Mouse (Mus musculus): Measurements from ENCODE around the gene Uhrf1. TPM values are rescaled to one million over a fixed set of nuclear protein-coding genes. Genes with fewer than 3 reads are reported as not detected.
"Not testable (repeated sequence)": the region's sequence is repeated elsewhere in the genome, so short reads cannot be mapped to it uniquely, and the experiment has no call there.

Gene Uhrf1
- polyA plus RNA-seq (2015; fragmentation: Nextera tagmentation; extraction: Ambion mirVana), result 59.9 and 62.8 TPM in 2 replicates

GRCm38 (mm10) chr17:56303160-56303846 lies at the start of gene Uhrf1:
Gene Uhrf1 (plus strand): TSS chr17:56303321.
- ATAC-seq, result peak; percentile 41
- H3K4me3 ChIP-seq (replicated peaks), result peak within 1 kb of the TSS; percentile 65
- peak within 1 kb of the TSS; percentile 88 for H3K4me2 ChIP-seq (replicated peaks)
- H3K9ac ChIP-seq (replicated peaks), result peak within 1 kb of the TSS; percentile 70
- H3K9me3 ChIP-seq, result no peaks in the 10 kb centered on the region
- H3K36me3 ChIP-seq, result 0 out of 2 replicates have a peak, but pooled peaks cover 4% of the 10 kb centered on the region
- under 1% methylated on average over 43 of the region's 43 CpGs for WGBS
- no peaks in the 10 kb centered on the region for H3K27me3 ChIP-seq
- H3K27ac ChIP-seq, result peak within 1 kb of the TSS; percentile 65
- peaks cover 37% of the 10 kb centered on the region for H3K4me1 ChIP-seq (replicated peaks)

GRCm38 (mm10) chr17:56254695-56255094 lies 48.4 kb upstream of the Uhrf1 start:
- Histone ChIP-seq H3K4me1 (replicated peaks) (peaks cover 41% of the 10 kb centered on the region), H3K36me3 (peaks cover 19% of the 10 kb centered on the region), H3K27me3 (no peaks in the 10 kb centered on the region), H3K4me2 (replicated peaks) (no peak overlapping the region), H3K9me3 (no peaks in the 10 kb centered on the region), H3K9ac (replicated peaks) (no peak overlapping the region), H3K27ac (no peak overlapping the region), H3K4me3 (replicated peaks) (no peak overlapping the region)
- ATAC-seq, result no peak
- WGBS, result 74% methylated on average over 4 of the region's 4 CpGs

GRCm38 (mm10) chr17:56255429-56255828 lies 47.7 kb upstream of the Uhrf1 start:
- Histone ChIP-seq H3K27me3 (no peaks in the 10 kb centered on the region), H3K9me3 (no peaks in the 10 kb centered on the region), H3K36me3 (peaks cover 27% of the 10 kb centered on the region), H3K9ac (replicated peaks) (no peak overlapping the region), H3K4me3 (replicated peaks) (no peak overlapping the region), H3K4me1 (replicated peaks) (peaks cover 44% of the 10 kb centered on the region), H3K4me2 (replicated peaks) (peak overlapping the region; percentile 69), H3K27ac (peak overlapping the region; percentile 63)
- 18% methylated on average over 9 of the region's 9 CpGs for WGBS
- peak; percentile 4 for ATAC-seq

DNA sequence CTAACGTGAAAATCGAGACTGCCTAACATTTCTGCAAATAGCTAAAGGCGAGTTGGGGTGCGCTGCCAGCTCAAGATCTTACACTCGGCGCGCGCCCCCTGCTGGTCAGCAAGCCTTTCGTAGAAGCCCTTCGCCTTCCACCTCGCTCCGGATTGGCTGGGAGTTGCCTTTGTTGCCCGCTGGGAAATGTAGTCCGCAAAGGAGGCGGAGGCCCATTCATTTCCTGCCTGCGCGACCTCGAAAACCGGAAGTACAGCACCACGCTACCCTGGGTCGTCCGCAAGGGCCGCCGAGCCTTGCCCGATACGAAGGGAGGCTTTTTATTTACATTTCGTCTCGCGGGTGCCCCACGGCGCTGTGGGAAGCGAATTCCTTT lies 47.3 kb upstream of the Uhrf1 start:
- Histone ChIP-seq H3K36me3 (peaks cover 31% of the 10 kb centered on the region), H3K4me2 (replicated peaks) (peak overlapping the region; percentile 69), H3K4me1 (replicated peaks) (peaks cover 44% of the 10 kb centered on the region), H3K9me3 (no peaks in the 10 kb centered on the region), H3K27me3 (no peaks in the 10 kb centered on the region), H3K27ac (peak overlapping the region; percentile 83), H3K4me3 (replicated peaks) (peak overlapping the region; percentile 72), H3K9ac (replicated peaks) (peak overlapping the region; percentile 54; the same call in 1 of the 2 replicates)
- ATAC-seq, result peak; percentile 90
- WGBS, result under 1% methylated on average over 32 of the region's 32 CpGs

DNA sequence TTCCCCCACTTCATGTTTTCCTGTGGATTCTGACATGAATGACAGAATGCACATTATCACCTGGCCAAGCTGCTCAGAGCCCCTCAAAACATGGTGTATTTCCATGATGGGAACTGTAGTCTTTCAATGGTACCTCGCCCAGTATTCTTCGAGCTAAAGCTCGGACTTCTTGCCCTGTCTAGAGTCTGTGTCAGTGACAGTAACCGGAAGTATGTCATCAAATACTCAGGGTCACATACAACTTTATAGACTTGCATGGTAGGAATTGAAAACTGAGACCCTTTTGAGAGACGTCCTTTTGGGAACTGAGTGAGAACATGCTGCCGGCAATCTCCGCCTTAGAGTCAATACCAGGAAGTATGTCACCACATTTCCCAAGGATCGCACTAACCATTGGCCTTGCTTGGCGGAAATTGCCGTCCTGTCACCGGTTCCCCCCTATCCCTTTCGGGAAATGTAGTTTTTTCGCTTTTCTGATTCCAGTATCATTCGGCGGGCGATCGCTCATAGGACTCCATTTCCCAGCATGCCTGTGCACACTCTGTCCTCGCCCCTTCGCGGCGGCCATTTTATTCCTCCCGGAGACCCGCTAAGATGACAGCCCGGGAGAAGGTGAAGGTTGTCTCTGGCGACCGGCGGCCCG lies 46.8 kb upstream of the Uhrf1 start, which contains the start of gene Fem1a:
Gene Fem1a (plus strand): TSS at position 572 of the 643 bp plus-strand sequence.
- WGBS, result under 1% methylated on average over 28 of the region's 28 CpGs
- peak; percentile 93 for ATAC-seq
- Histone ChIP-seq H3K4me1 (replicated peaks) (peaks cover 44% of the 10 kb centered on the region), H3K27me3 (no peaks in the 10 kb centered on the region), H3K36me3 (peaks cover 36% of the 10 kb centered on the region), H3K9me3 (no peaks in the 10 kb centered on the region), H3K27ac (peak within 1 kb of the TSS; percentile 83), H3K4me2 (replicated peaks) (peak within 1 kb of the TSS; percentile 98), H3K4me3 (replicated peaks) (peak within 1 kb of the TSS; percentile 72), H3K9ac (replicated peaks) (peak within 1 kb of the TSS; percentile 79)

GRCm38 (mm10) chr17:56257181-56257894 lies 45.8 kb upstream of the Uhrf1 start:
- Histone ChIP-seq H3K4me2 (replicated peaks) (peak overlapping the region; percentile 98), H3K36me3 (peaks cover 45% of the 10 kb centered on the region), H3K4me3 (replicated peaks) (peak overlapping the region; percentile 72), H3K27me3 (no peaks in the 10 kb centered on the region), H3K9ac (replicated peaks) (peak overlapping the region; percentile 79), H3K4me1 (replicated peaks) (peaks cover 50% of the 10 kb centered on the region), H3K9me3 (no peaks in the 10 kb centered on the region), H3K27ac (peak overlapping the region; percentile 78)
- peak; percentile 7 for ATAC-seq
- 13% methylated on average over 58 of the region's 58 CpGs for WGBS

- peaks cover 57% of the 10 kb centered on the region for H3K4me1 ChIP-seq (replicated peaks)
- H3K9ac ChIP-seq (replicated peaks); H3K9me3 ChIP-seq; H3K27ac ChIP-seq; ATAC-seq; H3K27me3 ChIP-seq: not testable (repeated sequence)
- H3K4me2 ChIP-seq (replicated peaks), result peak overlapping the region; percentile 98
- 0 out of 2 replicates have a peak overlapping the region, but pooled peaks have one; percentile 5 for H3K4me3 ChIP-seq (replicated peaks)
- 96% methylated on average over 19 of the region's 19 CpGs for WGBS
- H3K36me3 ChIP-seq, result peaks cover 54% of the 10 kb centered on the region
Measured at GRCm38 (mm10) chr17:56258269-56258668, 44.9 kb upstream of the Uhrf1 start.

DNA sequence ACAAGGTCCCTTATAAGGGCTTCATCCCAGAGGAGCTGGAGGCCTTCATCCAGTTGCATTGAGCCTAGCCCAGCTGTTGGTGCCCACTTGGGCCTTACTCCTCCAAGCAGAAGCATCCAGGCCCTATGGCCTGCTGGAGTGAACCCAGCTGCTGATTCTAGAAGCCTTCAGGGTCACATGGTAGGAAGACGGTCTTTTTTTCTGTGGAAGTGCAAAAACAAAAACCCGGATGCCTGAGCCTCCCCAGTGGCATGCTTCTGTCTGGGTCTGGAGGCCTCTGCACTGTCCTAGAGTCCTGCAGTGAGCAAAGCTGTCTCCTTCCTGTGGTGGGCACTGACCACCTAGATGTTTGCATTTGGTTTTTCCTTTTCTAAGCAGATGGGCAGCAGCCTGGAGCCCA lies 44.3 kb upstream of the Uhrf1 start:
- ATAC-seq, H3K27ac ChIP-seq, H3K9me3 ChIP-seq, H3K27me3 ChIP-seq: not testable (repeated sequence)
- Histone ChIP-seq H3K4me2 (replicated peaks) (peak overlapping the region; percentile 98), H3K36me3 (peaks cover 54% of the 10 kb centered on the region), H3K4me3 (replicated peaks) (0 out of 2 replicates have a peak overlapping the region, but pooled peaks have one; percentile 1), H3K4me1 (replicated peaks) (peaks cover 57% of the 10 kb centered on the region), H3K9ac (replicated peaks) (peak overlapping the region; percentile 36; the same call in 1 of the 2 replicates)
- 73% methylated on average over 2 of the region's 2 CpGs for WGBS

DNA sequence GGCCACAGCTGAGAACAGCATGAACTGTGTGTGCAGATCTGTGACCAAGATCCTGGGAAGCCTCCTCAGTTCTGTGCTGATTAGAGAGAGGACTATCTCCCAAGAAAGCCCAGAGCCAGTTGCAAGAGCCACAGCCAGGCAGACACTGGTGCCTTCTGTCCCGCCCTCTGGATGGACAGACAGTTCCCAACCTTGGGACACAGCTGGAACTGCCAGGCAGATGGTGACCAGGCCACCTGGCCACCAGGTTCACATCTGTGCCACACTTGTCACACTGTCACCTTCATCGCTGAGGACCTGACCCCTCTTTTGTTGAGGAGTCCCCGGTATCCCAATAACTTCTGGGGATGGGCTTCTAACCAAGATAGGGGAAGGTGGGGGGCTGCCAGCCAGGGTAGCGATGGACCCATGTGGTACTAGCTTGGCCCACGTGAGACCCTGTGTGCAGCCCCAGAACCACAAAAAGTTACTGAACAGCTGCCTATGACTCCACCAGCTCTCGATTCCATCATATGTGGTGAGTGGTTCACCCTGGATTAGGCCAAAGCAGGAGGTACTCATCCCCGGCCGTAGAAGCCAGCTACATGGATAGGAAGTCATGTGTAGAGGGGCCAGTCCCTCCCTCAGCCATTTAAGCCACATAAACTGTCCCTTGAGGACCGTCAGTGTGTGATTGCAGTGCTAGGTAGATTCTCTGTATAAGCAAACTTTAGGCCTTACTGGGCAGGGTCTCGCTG lies 43.7 kb upstream of the Uhrf1 start:
- Histone ChIP-seq H3K36me3 (peaks cover 54% of the 10 kb centered on the region), H3K4me2 (replicated peaks) (peak overlapping the region; percentile 98)
- no peak for ATAC-seq

DNA sequence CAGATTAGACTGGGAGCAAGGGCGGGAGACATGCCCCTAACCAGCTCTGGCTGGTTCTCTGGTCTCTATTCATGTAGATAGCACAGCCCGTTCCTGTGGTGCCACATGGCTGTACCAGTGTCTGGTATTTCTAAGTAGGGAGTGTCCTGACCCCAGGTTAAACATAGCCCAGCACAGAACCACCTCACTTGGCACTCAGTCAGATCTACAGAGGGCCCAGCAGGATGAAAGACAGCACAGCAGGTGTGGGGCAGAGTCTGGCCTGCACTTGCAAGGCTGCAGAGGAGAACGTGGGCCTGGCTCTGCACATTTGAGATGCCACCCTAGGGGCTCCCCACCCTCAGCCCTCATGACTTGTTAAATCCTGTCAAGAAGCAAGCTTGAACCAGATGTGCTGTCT lies 42.0 kb upstream of the Uhrf1 start:
- Histone ChIP-seq H3K36me3 (peaks cover 64% of the 10 kb centered on the region), H3K9ac (replicated peaks) (peak overlapping the region; percentile 23; the same call in 1 of the 2 replicates), H3K4me1 (replicated peaks) (peaks cover 57% of the 10 kb centered on the region)

More for the DNA sequence above, 43.7 kb upstream of the Uhrf1 start:
- Histone ChIP-seq H3K27me3 (no peaks in the 10 kb centered on the region), H3K9ac (replicated peaks) (peak overlapping the region; percentile 36; the same call in 1 of the 2 replicates), H3K4me3 (replicated peaks) (0 out of 2 replicates have a peak overlapping the region, but pooled peaks have one; percentile 1), H3K27ac (no peak overlapping the region), H3K4me1 (replicated peaks) (peaks cover 57% of the 10 kb centered on the region), H3K9me3 (no peaks in the 10 kb centered on the region)
- 95% methylated on average over 10 of the region's 10 CpGs for WGBS

GRCm38 (mm10) chr17:56262645-56263094 lies 40.5 kb upstream of the Uhrf1 start:
- no peak for ATAC-seq
- no peaks in the 10 kb centered on the region for H3K27me3 ChIP-seq
- peaks cover 52% of the 10 kb centered on the region for H3K4me1 ChIP-seq (replicated peaks)
- H3K27ac ChIP-seq, result no peak overlapping the region
- H3K9ac ChIP-seq (replicated peaks), result no peak overlapping the region
- 86% methylated on average over 3 of the region's 3 CpGs for WGBS
- no peaks in the 10 kb centered on the region for H3K9me3 ChIP-seq
- H3K4me2 ChIP-seq (replicated peaks), result no peak overlapping the region
- no peak overlapping the region for H3K4me3 ChIP-seq (replicated peaks)
- peaks cover 64% of the 10 kb centered on the region for H3K36me3 ChIP-seq

More for the DNA sequence above, 42.0 kb upstream of the Uhrf1 start:
- H3K27me3 ChIP-seq, result no peaks in the 10 kb centered on the region
- H3K27ac ChIP-seq, result no peak overlapping the region
- no peak overlapping the region; the same call in 1 of the 2 replicates for H3K4me3 ChIP-seq (replicated peaks)
- 0 out of 2 replicates have a peak overlapping the region, but pooled peaks have one; percentile 15 for H3K4me2 ChIP-seq (replicated peaks)
- no peaks in the 10 kb centered on the region for H3K9me3 ChIP-seq
- 77% methylated on average over 3 of the region's 3 CpGs for WGBS
- no peak for ATAC-seq

Measured in midbrain, embryonic 13.5 days (tissue).